Mouse (Mus musculus): ENCODE measurements at regions not wholly inside any gene's neighbourhood (a gene's known extent, or its start where the extent isn't known, plus 50 kb on each side); places are given as distances from the start of the nearest gene placed in this dataset.
A peak's percentile ranks its signal among the peaks of the same experiment; 100 is the strongest.

DNA sequence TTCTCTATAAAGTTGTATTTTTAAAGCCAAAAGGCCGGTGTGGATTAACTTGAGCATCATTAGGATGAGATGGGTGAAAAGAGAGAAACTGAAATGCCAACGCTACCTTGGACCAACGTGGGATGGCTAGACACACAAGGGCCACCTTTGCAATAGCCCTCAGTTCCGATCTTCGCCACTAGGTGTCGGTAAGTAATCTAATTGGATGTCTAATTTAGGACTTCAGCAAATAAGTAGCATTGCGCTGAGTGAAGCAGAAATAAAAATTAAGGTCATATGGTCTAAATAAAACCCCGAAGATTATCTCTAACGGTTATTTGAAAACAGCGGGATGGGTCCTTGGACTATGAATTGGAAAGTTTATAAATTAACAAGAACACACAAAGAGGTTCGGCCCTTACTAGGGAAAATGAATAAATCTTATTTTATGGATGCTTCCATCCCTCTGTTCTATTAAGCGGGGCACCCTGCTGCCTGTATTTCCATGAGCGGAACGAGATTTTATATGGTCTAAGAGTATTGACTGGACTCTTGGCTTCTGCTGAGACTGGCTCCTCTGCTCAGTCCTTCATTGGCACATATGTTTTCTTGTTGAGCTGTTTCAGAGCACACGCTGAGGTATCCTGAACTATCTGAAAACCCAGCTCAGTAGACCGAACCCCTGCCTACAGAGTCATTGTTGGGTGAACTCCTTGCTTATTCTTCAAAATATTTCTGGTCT is 152.0 kb downstream of the Ifng start:
- H3K27ac ChIP-seq (ENCODE audit: low read depth, low read length): no peak overlapping the region
- H3K9ac ChIP-seq (ENCODE audit: low read depth, low read length): no peak overlapping the region
- DNase-seq (ENCODE audit: low spot score): no peak
- peaks cover 7% of the 10 kb centered on the region; the same call in 1 of the 2 replicates for H3K4me1 ChIP-seq (replicated peaks; ENCODE audit: control insufficient read depth, insufficient read depth, low read length)
- no peaks in the 10 kb centered on the region for H3K36me3 ChIP-seq (ENCODE audit: control insufficient read depth, insufficient read depth, low read length)
- no peak for ATAC-seq (replicated peaks; ENCODE audit: low FRiP score)
- WGBS: 43% methylated on average over 16 of the region's 16 CpGs
- H3K27me3 ChIP-seq (replicated peaks; ENCODE audit: control insufficient read depth, insufficient read depth, low read length): no peaks in the 10 kb centered on the region
- H3K4me2 ChIP-seq: no peak overlapping the region
- no peaks in the 10 kb centered on the region for H3K9me3 ChIP-seq (ENCODE audit: control insufficient read depth, low read length)
- no peak overlapping the region for H3K4me3 ChIP-seq (ENCODE audit: low read depth, low read length)

DNA sequence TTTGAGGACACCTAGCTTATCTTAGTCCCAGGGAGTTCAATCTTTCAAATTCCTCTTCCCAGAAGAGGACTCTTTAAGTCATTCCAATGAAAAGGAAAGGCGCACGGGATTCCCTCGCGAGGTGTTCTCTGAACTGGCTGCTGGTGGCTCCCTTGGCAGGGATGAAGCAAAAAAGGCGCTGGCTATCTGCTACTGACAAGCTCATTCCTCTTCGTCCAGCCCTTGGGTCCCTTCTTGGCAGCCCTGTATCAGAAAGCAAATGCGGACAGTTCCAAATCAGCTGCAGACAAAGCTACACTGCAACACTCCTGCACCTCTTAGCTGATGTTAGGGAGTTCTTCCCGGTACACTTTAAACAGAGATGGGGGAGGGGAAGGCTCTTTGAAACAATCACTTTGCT is 155.4 kb downstream of the Ifng start:
- WGBS: 46% methylated on average over 8 of the region's 8 CpGs
- no peak overlapping the region for H3K27ac ChIP-seq (ENCODE audit: low read depth, low read length)
- no peaks in the 10 kb centered on the region for H3K9me3 ChIP-seq (ENCODE audit: control insufficient read depth, low read length)
- H3K4me1 ChIP-seq (replicated peaks; ENCODE audit: control insufficient read depth, insufficient read depth, low read length): peaks cover 7% of the 10 kb centered on the region; the same call in 1 of the 2 replicates
- no peaks in the 10 kb centered on the region for H3K27me3 ChIP-seq (replicated peaks; ENCODE audit: control insufficient read depth, insufficient read depth, low read length)
- H3K4me3 ChIP-seq (ENCODE audit: low read depth, low read length): no peak overlapping the region
- no peaks in the 10 kb centered on the region for H3K36me3 ChIP-seq (ENCODE audit: control insufficient read depth, insufficient read depth, low read length)
- H3K9ac ChIP-seq (ENCODE audit: low read depth, low read length): no peak overlapping the region
- H3K4me2 ChIP-seq: no peak overlapping the region
- DNase-seq (ENCODE audit: low spot score) (no peak), ATAC-seq (replicated peaks; ENCODE audit: low FRiP score) (no peak)

GRCm38 (mm10) chr10:118598497-118598896 is 157.7 kb downstream of the Ifng start:
- no peak overlapping the region for H3K9ac ChIP-seq (ENCODE audit: low read depth, low read length)
- peaks cover 7% of the 10 kb centered on the region; the same call in 1 of the 2 replicates for H3K4me1 ChIP-seq (replicated peaks; ENCODE audit: control insufficient read depth, insufficient read depth, low read length)
- no peak overlapping the region for H3K4me2 ChIP-seq
- no peaks in the 10 kb centered on the region for H3K9me3 ChIP-seq (ENCODE audit: control insufficient read depth, low read length)
- ATAC-seq (replicated peaks; ENCODE audit: low FRiP score): no peak
- no peak overlapping the region for H3K4me3 ChIP-seq (ENCODE audit: low read depth, low read length)
- no peak for DNase-seq (ENCODE audit: low spot score)
- H3K27ac ChIP-seq (ENCODE audit: low read depth, low read length): no peak overlapping the region
- H3K36me3 ChIP-seq (ENCODE audit: control insufficient read depth, insufficient read depth, low read length): no peaks in the 10 kb centered on the region
- 88% methylated on average over 4 of the region's 4 CpGs for WGBS
- no peaks in the 10 kb centered on the region for H3K27me3 ChIP-seq (replicated peaks; ENCODE audit: control insufficient read depth, insufficient read depth, low read length)

DNA sequence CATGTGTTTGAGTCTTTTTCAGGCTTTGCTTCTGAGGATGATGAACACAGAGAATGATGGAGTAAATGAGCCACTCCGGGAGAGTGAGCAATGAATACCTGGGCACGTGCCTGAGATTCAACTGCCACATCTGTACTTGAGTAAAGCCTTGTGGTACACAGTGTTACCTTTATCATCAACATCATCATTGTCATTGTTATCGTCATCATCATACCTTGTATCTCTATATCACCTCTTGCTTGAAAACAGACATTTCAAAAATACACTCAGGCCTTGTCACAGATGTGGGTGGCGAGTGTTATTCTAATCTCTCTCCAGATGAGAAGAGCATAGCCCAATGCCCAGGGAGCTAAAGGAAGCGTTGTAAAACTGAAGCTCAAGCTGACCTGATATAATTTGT is 158.4 kb downstream of the Ifng start:
- WGBS: 72% methylated on average over 5 of the region's 5 CpGs
- no peak overlapping the region for H3K27ac ChIP-seq (ENCODE audit: low read depth, low read length)
- no peak for DNase-seq (ENCODE audit: low spot score)
- no peak overlapping the region for H3K4me2 ChIP-seq
- ATAC-seq (replicated peaks; ENCODE audit: low FRiP score): no peak
- H3K4me3 ChIP-seq (ENCODE audit: low read depth, low read length): no peak overlapping the region
- no peaks in the 10 kb centered on the region for H3K36me3 ChIP-seq (ENCODE audit: control insufficient read depth, insufficient read depth, low read length)
- peaks cover 7% of the 10 kb centered on the region; the same call in 1 of the 2 replicates for H3K4me1 ChIP-seq (replicated peaks; ENCODE audit: control insufficient read depth, insufficient read depth, low read length)
- H3K9ac ChIP-seq (ENCODE audit: low read depth, low read length): no peak overlapping the region
- no peaks in the 10 kb centered on the region for H3K27me3 ChIP-seq (replicated peaks; ENCODE audit: control insufficient read depth, insufficient read depth, low read length)
- no peaks in the 10 kb centered on the region for H3K9me3 ChIP-seq (ENCODE audit: control insufficient read depth, low read length)

DNA sequence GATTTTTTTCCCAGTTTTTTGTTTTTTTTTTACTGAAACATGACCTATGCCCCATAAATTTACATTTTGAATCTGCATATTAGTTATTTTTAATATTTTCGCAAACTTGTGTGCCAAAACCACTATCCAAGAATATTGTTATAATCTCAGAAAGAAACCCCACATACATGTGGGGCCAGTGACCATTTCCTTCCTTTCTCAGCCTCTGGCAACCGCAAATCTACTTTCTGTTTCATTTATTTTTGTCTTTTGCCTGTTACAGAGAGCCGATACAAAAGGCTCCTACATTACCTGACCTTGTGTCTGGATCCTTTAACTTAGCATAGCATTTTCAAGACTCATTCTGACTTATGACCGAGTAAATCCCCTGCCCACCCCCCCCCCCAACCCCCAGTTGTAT is 158.8 kb downstream of the Ifng start:
- WGBS: 60% methylated on average over 4 of the region's 4 CpGs
- ATAC-seq (replicated peaks; ENCODE audit: low FRiP score) (no peak), DNase-seq (ENCODE audit: low spot score) (no peak)
- H3K4me3 ChIP-seq (ENCODE audit: low read depth, low read length): no peak overlapping the region
- H3K27me3 ChIP-seq (replicated peaks; ENCODE audit: control insufficient read depth, insufficient read depth, low read length): no peaks in the 10 kb centered on the region
- H3K27ac ChIP-seq (ENCODE audit: low read depth, low read length): no peak overlapping the region
- H3K9me3 ChIP-seq (ENCODE audit: control insufficient read depth, low read length): no peaks in the 10 kb centered on the region
- peaks cover 7% of the 10 kb centered on the region; the same call in 1 of the 2 replicates for H3K4me1 ChIP-seq (replicated peaks; ENCODE audit: control insufficient read depth, insufficient read depth, low read length)
- H3K9ac ChIP-seq (ENCODE audit: low read depth, low read length): no peak overlapping the region
- H3K36me3 ChIP-seq (ENCODE audit: control insufficient read depth, insufficient read depth, low read length): no peaks in the 10 kb centered on the region
- H3K4me2 ChIP-seq: no peak overlapping the region

DNA sequence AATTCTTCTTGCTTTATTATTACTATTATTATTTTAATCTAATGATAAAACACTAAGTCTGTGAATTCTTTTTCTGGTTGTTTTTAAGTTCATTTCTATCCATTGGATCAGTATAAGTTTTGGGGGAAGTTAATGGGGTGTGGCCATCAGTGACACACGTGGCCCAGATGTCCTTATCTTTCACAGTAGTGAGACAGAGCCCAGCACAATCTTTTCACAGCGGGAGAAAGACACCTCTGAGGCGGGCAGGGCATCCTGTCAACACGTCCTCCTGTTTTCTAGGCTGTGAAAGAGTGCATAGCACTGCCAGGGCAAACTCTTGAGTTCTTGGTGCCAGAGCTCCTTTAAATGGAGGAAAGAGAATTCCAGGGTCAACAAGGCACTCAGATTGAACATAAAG is 162.1 kb downstream of the Ifng start:
- WGBS: 26% methylated on average over 4 of the region's 4 CpGs
- H3K4me3 ChIP-seq (ENCODE audit: low read depth, low read length): no peak overlapping the region
- ATAC-seq (replicated peaks; ENCODE audit: low FRiP score) (peak; percentile 79), DNase-seq (ENCODE audit: low spot score) (no peak)
- H3K27ac ChIP-seq (ENCODE audit: low read depth, low read length): no peak overlapping the region
- no peaks in the 10 kb centered on the region for H3K36me3 ChIP-seq (ENCODE audit: control insufficient read depth, insufficient read depth, low read length)
- H3K27me3 ChIP-seq (replicated peaks; ENCODE audit: control insufficient read depth, insufficient read depth, low read length): no peaks in the 10 kb centered on the region
- H3K9me3 ChIP-seq (ENCODE audit: control insufficient read depth, low read length): no peaks in the 10 kb centered on the region
- H3K9ac ChIP-seq (ENCODE audit: low read depth, low read length): no peak overlapping the region
- H3K4me2 ChIP-seq: no peak overlapping the region
- H3K4me1 ChIP-seq (replicated peaks; ENCODE audit: control insufficient read depth, insufficient read depth, low read length): no peaks in the 10 kb centered on the region

GRCm38 (mm10) chr10:118603857-118604414 is 163.1 kb downstream of the Ifng start:
- ATAC-seq (replicated peaks; ENCODE audit: low FRiP score) (peak; percentile 60; the same call in 1 of the 2 replicates), DNase-seq (ENCODE audit: low spot score) (no peak)
- Histone ChIP-seq H3K4me2 (peak overlapping the region; percentile 4; the same call in 1 of the 2 replicates), H3K27ac (ENCODE audit: low read depth, low read length) (no peak overlapping the region), H3K36me3 (ENCODE audit: control insufficient read depth, insufficient read depth, low read length) (no peaks in the 10 kb centered on the region), H3K4me3 (ENCODE audit: low read depth, low read length) (no peak overlapping the region), H3K27me3 (replicated peaks; ENCODE audit: control insufficient read depth, insufficient read depth, low read length) (no peaks in the 10 kb centered on the region), H3K4me1 (replicated peaks; ENCODE audit: control insufficient read depth, insufficient read depth, low read length) (no peaks in the 10 kb centered on the region), H3K9ac (ENCODE audit: low read depth, low read length) (no peak overlapping the region), H3K9me3 (ENCODE audit: control insufficient read depth, low read length) (no peaks in the 10 kb centered on the region)
- WGBS: 61% methylated on average over 13 of the region's 13 CpGs

DNA sequence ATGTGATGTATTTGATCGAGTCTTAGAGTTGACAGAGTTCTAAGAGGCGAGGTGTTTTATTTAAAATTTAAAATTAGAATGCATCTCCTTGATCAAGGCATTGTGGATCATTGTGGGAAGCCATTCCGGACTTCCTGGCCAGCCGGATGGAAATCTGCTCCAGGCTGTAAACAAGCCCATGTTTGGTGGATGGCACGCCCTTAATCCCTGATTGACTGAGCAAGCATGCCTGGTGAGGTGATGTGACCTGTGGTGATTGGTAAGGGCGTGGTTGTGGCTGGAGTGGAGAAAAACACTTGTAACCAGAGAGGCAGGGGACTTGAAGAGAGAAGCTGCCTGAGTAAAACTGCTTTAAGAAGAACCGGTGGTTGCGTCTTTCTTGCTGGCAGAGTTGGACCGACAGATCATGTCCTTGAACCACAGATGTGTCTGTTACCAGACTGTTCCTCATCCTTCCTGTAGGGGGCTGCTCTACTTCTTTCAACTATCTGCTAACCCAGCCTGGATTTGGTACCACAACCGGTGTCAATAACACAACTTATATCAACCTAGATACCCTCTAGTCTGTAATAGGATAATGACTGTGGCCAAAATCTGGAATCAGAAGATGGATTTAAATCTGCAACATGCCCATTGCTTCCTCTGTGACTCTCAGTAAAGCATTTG is 164.4 kb downstream of the Ifng start:
- no peak for ATAC-seq (replicated peaks; ENCODE audit: low FRiP score)
- no peaks in the 10 kb centered on the region for H3K4me1 ChIP-seq (replicated peaks; ENCODE audit: control insufficient read depth, insufficient read depth, low read length)
- H3K27me3 ChIP-seq (replicated peaks; ENCODE audit: control insufficient read depth, insufficient read depth, low read length): no peaks in the 10 kb centered on the region
- no peaks in the 10 kb centered on the region for H3K9me3 ChIP-seq (ENCODE audit: control insufficient read depth, low read length)
- H3K36me3 ChIP-seq (ENCODE audit: control insufficient read depth, insufficient read depth, low read length): no peaks in the 10 kb centered on the region
- H3K4me2 ChIP-seq: no peak overlapping the region
- WGBS: 85% methylated on average over 10 of the region's 10 CpGs
- DNase-seq (ENCODE audit: low spot score): no peak
- no peak overlapping the region for H3K27ac ChIP-seq (ENCODE audit: low read depth, low read length)
- no peak overlapping the region for H3K4me3 ChIP-seq (ENCODE audit: low read depth, low read length)
- H3K9ac ChIP-seq (ENCODE audit: low read depth, low read length): no peak overlapping the region
